Mouse (Mus musculus) midbrain, embryonic 12.5 days (tissue): ENCODE measurements at regions not wholly inside any gene's neighbourhood (a gene's known extent, or its start where the extent isn't known, plus 50 kb on each side); places are given as distances from the start of the nearest gene placed in this dataset.

Source experiments
- ATAC-seq: fragments of 200-750 bp; cut with Nextera tagmentation; 2 replicates; pipeline ENCODE4 v1.8.0; 2017; ENCODE audit warnings: low read depth, moderate TSS enrichment, moderate library complexity; ENCODE audit not compliant: low FRiP score
- H3K27ac ChIP-seq: fragments of 300-500 bp; sonication (generic); replicated peaks from 2 replicates; pipeline ENCODE4 v1.5.1; 2016; ENCODE audit warnings: mild to moderate bottlenecking
- H3K27me3 ChIP-seq: fragments of 300-500 bp; sonication (generic); 2 replicates; pipeline ENCODE4 v1.6.1; 2016; ENCODE audit warnings: mild to moderate bottlenecking
- H3K36me3 ChIP-seq: fragments of 300-500 bp; sonication (generic); 2 replicates; pipeline ENCODE4 v1.6.1; 2016
- H3K4me1 ChIP-seq: fragments of 300-500 bp; sonication (generic); 2 replicates; pipeline ENCODE4 v1.6.1; 2016
- H3K4me2 ChIP-seq: fragments of 300-500 bp; sonication (generic); replicated peaks from 2 replicates; pipeline ENCODE4 v1.6.1; 2016; ENCODE audit warnings: mild to moderate bottlenecking, moderate library complexity
- H3K4me3 ChIP-seq: fragments of 300-500 bp; sonication (generic); 2 replicates; pipeline ENCODE4 v1.5.1; 2016; ENCODE audit warnings: mild to moderate bottlenecking
- H3K9ac ChIP-seq: fragments of 300-500 bp; sonication (generic); replicated peaks from 2 replicates; pipeline ENCODE4 v1.6.1; 2016; ENCODE audit warnings: mild to moderate bottlenecking, moderate library complexity
- H3K9me3 ChIP-seq: fragments of 300-500 bp; sonication (generic); 2 replicates; pipeline ENCODE4 v1.6.1; 2016; ENCODE audit warnings: mild to moderate bottlenecking
- WGBS: fragments of 180-500 bp; shearing (Covaris S2); methylation state at CpG from one replicate; pipeline ENCODE4 v1.1.7; 2016; 5-methylcytosine and 5-hydroxymethylcytosine counted together

DNA sequence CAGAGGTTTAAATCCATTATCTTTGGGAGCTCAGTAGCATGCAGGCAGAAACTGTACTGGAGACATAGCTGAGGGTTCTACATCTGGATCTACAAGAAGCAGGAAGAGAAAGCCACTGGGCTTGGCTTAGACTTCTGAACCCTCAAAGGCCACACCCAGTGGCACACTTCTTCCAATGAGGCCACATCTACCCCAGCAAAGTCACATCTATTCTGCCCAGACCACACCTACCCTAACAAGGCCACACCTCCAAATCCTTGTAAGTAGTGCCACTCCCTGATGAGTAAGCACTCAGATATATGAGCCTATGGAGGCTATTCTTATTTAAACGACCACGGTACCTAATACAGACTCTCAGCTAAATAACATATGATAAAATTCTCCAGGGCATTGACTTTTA is 103.5 kb upstream of the Tram1l1 start:
- Histone ChIP-seq H3K9ac (no peak overlapping the region), H3K4me3 (no peak overlapping the region), H3K36me3 (no peaks in the 10 kb centered on the region), H3K4me2 (no peak overlapping the region), H3K27me3 (no peaks in the 10 kb centered on the region), H3K27ac (no peak overlapping the region), H3K9me3 (no peaks in the 10 kb centered on the region), H3K4me1 (no peaks in the 10 kb centered on the region)
- WGBS: 84% methylated on average over 2 of the region's 2 CpGs
- no peak for ATAC-seq

- H3K9me3 ChIP-seq: no peaks in the 10 kb centered on the region
- WGBS: 83% methylated on average over 4 of the region's 4 CpGs
- no peak for ATAC-seq
Measured at GRCm38 (mm10) chr3:124225982-124226381, 94.7 kb upstream of the Tram1l1 start.

DNA sequence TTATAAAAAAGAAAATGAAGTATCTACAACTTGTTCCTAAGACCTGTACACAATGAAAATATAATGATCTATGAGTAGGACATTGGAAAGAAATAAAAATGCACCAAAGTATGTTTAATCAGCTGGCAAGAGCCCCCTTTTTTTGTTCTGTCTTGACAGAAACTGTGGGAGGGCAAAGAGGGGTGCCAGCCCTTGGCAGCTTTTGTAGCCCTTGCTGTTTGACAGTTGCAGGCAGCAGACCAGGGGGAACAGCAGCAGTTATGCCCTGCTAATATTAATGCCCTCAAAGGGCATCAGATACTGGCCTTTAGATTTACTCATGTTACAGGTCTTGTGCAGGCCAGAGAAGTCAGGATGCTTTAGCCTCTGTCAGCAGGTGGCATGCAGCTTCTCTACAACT is 93.0 kb upstream of the Tram1l1 start:
- Histone ChIP-seq H3K4me2 (no peak overlapping the region), H3K9me3 (no peaks in the 10 kb centered on the region), H3K27ac (no peak overlapping the region), H3K4me1 (no peaks in the 10 kb centered on the region), H3K4me3 (no peak overlapping the region), H3K36me3 (no peaks in the 10 kb centered on the region), H3K9ac (no peak overlapping the region), H3K27me3 (no peaks in the 10 kb centered on the region)
- ATAC-seq: no peak

More at GRCm38 (mm10) chr3:124225982-124226381, 94.7 kb upstream of the Tram1l1 start:
- H3K4me1 ChIP-seq: no peaks in the 10 kb centered on the region
- H3K36me3 ChIP-seq: no peaks in the 10 kb centered on the region
- H3K4me3 ChIP-seq: no peak overlapping the region
- no peaks in the 10 kb centered on the region for H3K27me3 ChIP-seq
- H3K9ac ChIP-seq: no peak overlapping the region
- H3K4me2 ChIP-seq: no peak overlapping the region
- no peak overlapping the region for H3K27ac ChIP-seq

GRCm38 (mm10) chr3:124240936-124241733 is 79.5 kb upstream of the Tram1l1 start:
- Histone ChIP-seq H3K27me3 (no peaks in the 10 kb centered on the region), H3K36me3 (no peaks in the 10 kb centered on the region), H3K4me1 (no peaks in the 10 kb centered on the region), H3K4me3 (no peak overlapping the region), H3K4me2 (no peak overlapping the region), H3K9me3 (no peaks in the 10 kb centered on the region), H3K9ac (no peak overlapping the region), H3K27ac (no peak overlapping the region)
- WGBS: 77% methylated on average over 5 of the region's 5 CpGs
- no peak for ATAC-seq

GRCm38 (mm10) chr3:124241734-124242006 is 79.0 kb upstream of the Tram1l1 start:
- 95% methylated on average over 1 of the region's 1 CpGs for WGBS
- ATAC-seq: no peak
- no peak overlapping the region for H3K27ac ChIP-seq
- no peaks in the 10 kb centered on the region for H3K4me1 ChIP-seq
- no peak overlapping the region for H3K4me3 ChIP-seq
- no peaks in the 10 kb centered on the region for H3K27me3 ChIP-seq
- no peak overlapping the region for H3K9ac ChIP-seq
- no peaks in the 10 kb centered on the region for H3K9me3 ChIP-seq
- no peak overlapping the region for H3K4me2 ChIP-seq
- no peaks in the 10 kb centered on the region for H3K36me3 ChIP-seq

GRCm38 (mm10) chr3:124262150-124262549 is 58.5 kb upstream of the Tram1l1 start:
- Histone ChIP-seq H3K4me2 (no peak overlapping the region), H3K36me3 (no peaks in the 10 kb centered on the region), H3K27me3 (no peaks in the 10 kb centered on the region), H3K27ac (no peak overlapping the region), H3K4me1 (peaks cover 2% of the 10 kb centered on the region; the same call in 1 of the 2 replicates), H3K4me3 (no peak overlapping the region), H3K9ac (no peak overlapping the region), H3K9me3 (no peaks in the 10 kb centered on the region)
- peak; percentile 31; the same call in 1 of the 2 replicates for ATAC-seq
- WGBS: 41% methylated on average over 3 of the region's 3 CpGs

DNA sequence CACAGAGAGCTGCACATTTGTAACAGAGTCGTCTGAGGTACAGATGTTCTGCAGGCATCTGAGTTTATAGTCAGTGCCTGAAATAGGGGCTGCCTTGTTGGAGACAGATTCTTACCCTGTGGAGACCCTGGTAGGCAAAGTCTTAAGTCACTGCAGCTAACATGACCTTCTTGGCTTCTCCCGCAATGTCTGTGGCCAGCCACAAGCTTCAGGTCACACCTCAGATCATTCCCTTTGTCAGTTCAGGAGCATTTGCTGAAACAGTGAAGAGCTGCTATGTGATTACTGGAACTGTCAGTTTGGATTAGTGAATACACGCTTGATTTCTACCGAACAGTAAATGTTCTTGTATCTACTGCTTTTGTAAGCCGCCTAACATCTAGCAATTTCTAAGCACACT is 53.8 kb upstream of the Tram1l1 start:
- H3K9ac ChIP-seq: no peak overlapping the region
- 42% methylated on average over 5 of the region's 5 CpGs for WGBS
- H3K36me3 ChIP-seq: no peaks in the 10 kb centered on the region
- peaks cover 2% of the 10 kb centered on the region; the same call in 1 of the 2 replicates for H3K4me1 ChIP-seq
- H3K9me3 ChIP-seq: no peaks in the 10 kb centered on the region
- no peak for ATAC-seq
- no peak overlapping the region for H3K4me2 ChIP-seq
- H3K27ac ChIP-seq: no peak overlapping the region; the same call in 1 of the 2 replicates
- no peak overlapping the region for H3K4me3 ChIP-seq
- H3K27me3 ChIP-seq: no peaks in the 10 kb centered on the region

DNA sequence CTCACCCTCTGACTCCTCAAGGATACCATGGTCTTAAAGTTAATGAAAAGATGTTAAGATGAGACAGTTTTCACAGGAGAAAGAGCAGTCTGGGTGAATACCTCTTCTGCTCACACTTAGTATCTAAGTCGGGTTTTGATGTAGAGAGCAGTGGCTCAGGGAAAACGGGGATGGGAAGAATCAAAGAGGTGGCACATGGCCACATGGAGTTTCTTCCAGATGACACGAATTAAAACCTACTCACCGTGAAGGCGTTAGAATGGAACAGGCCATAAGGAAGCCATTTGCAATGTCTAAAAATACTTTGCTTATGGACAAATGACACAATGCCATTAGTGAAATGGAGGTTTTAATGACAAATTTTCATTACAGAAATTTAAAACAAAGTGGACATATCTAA is 50.1 kb upstream of the Tram1l1 start:
- H3K9ac ChIP-seq: no peak overlapping the region
- no peak overlapping the region for H3K4me2 ChIP-seq
- H3K9me3 ChIP-seq: no peaks in the 10 kb centered on the region
- H3K27me3 ChIP-seq: no peaks in the 10 kb centered on the region
- H3K4me1 ChIP-seq: no peaks in the 10 kb centered on the region; the same call in 1 of the 2 replicates
- no peaks in the 10 kb centered on the region for H3K36me3 ChIP-seq
- H3K4me3 ChIP-seq: no peak overlapping the region
- no peak for ATAC-seq
- whole genome bisulfite sequencing: 59% methylated on average over 5 of the region's 5 CpGs
- no peak overlapping the region for H3K27ac ChIP-seq
